Mouse (Mus musculus): Measurements from ENCODE around the gene Rps8.

Rps8 gene

DNA sequence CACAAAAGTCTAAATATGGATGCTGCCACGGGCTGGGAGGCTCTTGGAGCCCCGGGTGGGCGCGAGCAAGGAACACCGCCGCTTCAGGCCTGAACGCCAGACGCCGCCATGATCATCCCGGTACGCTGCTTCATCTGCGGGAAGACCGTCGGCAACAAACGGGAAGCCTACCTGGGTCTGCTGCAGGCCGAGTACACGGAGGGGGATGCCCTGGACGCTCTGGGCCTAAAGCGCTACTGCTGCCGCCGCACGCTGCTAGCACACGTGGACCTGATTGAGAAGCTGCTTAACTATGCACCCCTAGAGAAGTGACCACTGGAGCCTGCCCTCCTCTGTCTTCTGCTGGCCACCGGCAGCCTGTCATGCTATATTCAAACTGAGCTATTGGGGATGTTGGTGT lies 7.2 kb downstream of the Rps8 start:
- DNase-seq (ENCODE audit: extremely low spot score), result no peak

DNA sequence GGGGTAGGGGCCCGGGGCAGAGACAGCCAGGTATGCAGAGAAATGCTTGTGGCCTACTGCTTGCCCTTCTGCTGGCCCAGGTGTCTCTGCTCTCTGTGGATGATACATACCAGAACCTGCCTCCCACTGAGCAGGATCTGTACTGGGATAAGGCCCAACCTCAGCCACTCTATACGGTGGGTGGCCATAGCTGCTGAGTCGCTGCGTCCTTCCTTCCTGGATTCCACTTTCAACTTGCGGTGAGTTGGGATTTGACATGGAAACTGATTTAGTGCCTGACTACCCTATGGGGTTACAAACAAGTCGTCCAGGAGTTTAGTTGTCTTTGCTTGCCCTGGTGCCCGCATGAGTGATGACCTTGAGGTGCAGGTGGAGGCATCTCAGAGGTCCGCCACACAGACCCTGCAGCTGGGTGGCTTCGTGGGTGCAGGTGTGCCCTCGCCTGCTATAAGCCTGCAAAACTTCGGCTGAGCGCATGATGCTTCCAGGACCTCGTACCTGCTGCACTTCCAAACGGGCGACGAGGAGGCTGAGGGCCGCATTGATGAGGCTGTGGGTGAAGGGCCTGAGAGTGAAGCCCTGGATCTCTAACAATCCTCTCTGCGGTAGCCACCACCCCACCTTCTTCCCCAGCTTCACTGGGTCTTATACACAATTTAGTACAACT lies 7.9 kb downstream of the Rps8 start:
- DNase-seq (ENCODE audit: extremely low spot score), result no peak

DNA sequence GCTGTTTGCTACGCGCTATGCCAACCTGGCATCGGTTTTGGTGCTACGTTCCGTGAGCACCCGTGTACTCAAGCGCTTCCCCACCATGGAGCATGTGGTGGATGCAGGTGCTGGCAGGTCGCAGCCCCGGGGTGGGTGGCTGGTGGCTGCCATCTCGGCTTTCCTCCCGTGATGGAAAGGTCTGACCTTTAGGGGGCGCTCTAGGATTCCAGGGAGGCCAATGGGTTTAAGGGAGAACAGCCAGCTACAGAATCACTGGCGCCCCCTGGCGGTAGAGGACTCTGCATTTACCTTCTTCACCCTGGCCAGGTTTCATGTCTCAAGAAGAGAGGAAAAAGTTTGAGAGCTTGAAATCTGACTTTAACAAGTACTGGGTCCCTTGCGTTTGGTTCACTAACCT lies 9.9 kb downstream of the Rps8 start:
- DNase-seq (ENCODE audit: extremely low spot score), result peak; percentile 84

DNA sequence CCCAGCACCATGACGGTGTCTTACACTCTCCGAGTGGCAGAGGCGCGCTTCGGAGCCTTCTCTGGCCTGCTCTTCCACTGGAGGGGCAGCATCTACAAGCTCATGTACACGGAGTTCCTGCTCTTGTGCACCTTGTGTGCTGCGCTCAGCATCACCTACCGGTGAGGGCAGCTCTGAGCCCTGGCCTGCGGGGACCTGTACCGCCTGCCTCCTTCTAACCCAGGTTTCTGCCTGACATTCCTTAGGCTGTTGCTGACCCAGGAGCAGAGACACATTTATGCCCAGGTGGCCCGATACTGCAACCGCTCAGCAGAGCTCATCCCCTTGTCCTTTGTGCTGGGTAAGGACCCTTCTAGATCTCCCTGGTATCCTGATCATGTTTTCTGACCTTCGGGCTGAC lies 10.8 kb downstream of the Rps8 start:
- no peak for DNase-seq (ENCODE audit: extremely low spot score)

DNA sequence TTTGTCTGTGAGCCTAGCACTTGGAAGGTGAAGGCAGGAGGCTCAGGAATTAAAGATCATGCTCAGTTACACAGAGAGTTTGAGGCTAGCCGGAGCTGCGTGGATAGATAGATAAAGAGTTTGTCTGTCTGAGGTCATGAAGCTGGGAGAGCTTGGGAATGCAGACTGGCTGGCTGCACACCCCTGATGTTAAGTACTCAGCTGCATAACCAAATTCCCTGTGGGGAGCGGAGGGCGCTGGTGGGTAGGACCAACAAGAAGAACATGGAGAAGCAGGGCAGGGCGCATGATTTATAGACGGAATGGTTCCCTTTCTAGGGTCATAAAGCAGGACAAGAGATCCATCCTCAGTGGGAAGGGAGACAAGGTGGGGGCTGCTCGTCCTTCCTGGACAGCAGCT lies 13.0 kb downstream of the Rps8 start:
- DNase-seq (ENCODE audit: extremely low spot score), result no peak

DNA sequence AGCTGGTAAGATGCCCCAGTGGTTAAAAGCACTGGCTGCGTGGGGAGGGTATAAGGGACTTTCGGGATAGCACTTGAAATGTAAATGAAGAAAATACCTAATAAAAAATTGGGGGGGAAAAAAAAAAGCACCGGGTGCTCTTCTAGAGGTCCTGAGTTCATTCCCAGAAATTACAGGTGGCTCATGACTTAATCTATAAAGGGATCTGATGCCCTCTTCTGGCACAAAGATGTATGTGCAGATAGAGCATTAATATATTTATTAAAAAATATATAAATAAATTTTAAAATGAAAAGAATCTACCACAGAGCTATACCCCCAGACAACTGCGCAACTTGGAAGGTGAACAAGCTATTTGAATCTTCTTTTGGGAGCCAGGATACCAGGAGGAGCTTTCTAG lies 15.4 kb downstream of the Rps8 start:
- no peak for DNase-seq (ENCODE audit: extremely low spot score)

DNA sequence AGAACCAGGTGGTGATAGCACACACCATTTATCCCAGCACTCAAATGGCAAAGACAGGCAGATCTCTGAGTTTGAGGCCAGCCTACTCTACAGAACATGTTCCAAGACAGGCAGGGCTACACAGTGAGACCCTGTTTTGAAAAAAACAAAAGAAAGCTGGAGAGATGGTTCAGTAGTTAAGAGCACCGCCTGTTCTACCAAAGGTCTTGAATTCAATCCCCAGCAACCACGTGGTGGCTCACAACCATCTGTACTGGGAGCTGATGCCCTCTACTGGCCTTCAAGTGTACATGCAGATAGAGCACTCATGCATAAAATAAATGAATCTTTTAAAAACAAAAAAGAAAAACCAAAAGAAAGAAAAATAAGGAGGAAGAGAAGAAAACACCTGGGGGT lies 16.8 kb downstream of the Rps8 start:
- no peak for DNase-seq (ENCODE audit: extremely low spot score)

DNA sequence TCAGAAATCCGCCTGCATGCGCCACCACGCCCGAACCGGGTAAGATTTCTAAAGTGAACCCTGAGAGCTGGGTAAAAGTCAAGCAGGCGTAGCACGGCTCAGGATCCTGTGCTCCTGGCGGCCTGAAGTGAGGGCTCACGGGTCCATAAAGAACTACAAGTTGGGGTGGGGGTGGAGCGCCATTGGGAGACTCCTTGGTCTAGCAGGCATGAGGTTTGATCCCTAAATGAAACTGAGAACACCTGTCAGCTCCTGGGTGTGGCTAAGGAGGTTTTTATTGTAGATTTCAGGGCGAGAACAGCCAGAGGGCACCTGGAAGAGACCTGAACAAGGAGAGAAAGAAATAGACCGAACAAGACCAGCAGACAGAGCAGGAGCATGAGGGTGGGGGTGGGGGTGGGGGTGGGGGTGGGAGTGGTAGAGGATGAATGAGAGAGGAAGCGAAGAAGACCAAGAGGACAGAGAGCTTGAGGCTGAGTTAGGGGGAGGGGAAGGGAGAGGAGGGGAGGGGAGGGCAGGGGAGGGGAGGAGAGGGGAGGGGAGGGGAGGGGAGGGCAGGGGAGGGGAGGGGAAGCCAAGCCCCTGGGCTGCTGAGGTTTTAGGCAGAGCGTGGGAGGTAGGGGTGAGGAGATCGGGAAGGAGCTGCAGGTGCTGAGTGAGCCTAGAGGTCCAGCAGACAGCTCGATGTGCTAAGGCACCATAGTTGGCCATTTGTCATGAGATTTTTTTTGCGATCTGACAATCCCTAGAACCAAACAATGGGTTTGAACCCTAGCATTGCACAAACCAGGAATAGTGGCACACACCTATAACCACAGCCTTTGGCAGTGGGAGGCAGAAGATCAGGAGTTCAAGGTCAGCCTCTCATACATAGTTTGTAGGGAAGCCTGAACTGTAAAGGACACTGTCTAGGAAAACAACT lies 17.5 kb downstream of the Rps8 start:
- no peak for DNase-seq (ENCODE audit: extremely low spot score)

DNA sequence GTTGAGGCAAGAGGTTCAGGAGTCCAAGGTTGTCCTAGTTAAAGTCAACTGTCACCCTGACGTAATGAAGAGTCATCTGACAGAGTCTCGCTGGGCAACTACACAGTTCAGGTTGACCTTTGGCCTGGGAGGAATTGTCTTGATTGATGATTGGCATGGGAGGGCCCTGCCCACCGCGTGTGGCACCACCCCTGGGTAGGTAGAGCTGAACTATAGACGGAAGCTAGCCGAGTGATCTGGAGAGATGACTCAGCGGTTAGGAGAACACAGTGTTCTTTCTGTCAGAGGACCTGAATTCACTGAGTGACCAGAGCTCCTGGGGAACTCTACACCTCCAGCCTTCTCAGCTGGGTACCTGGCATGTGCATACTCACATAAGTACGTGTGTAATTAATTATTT lies 20.0 kb downstream of the Rps8 start:
- DNase-seq (ENCODE audit: extremely low spot score), result no peak

DNA sequence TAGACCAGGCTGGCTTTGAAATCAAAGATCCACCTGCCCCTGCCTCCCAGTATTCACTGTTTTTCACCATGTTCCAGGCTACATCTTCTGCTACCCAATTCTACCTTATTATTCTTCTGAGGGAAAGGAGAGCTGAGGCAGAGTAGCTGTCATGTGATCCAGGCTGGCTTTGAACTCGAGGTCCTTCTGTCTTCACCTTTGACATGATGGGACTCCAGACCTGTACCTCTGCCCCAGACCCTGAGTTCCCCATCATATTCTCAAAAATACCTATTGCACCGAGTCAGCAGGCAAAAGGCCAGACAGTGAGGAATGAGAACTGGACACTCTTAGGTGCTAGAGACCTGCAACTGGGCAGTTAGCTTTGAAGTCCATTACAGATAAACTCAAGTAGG lies 21.4 kb downstream of the Rps8 start:
- no peak for DNase-seq (ENCODE audit: extremely low spot score)

DNA sequence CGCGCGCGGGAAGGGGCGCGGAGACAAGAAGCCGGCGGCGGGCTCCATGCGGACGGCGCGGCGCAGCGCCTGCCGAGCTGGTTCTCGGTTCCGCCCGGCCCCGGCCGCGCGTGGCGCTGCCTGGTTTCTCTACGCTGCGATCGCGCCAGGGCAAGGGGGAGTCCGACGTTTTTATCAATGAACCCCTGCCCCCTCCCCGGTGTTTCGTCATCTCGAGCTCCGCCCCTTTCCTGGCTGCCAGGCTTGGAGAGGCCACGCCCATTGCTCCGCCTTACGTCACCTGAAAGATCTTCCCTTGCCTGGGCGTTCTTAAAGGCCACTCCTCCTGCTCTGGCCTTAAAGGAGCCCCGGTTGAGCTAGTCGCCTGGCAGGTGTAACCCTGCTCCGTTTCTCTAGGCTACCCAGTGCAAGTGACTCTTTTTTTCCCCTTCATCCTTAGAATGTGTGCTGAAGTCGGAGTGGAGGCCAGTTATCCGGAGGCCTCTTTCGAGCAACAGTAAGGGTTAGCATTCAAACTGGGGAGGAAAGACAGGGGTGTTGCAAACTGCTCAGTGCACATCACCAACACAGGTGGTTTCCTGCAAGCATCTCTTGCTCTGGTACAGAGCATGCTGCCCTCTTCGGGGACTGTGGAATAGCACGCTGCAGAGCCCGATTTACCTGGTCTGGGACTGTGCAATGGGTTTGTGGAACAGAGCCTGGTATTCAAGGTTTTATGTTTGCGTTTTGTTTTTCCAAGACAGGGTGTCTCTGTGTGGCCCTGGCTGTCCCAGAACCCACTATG lies 22.0 kb downstream of the Rps8 start, which contains the start of gene Plk3:
Gene Plk3, minus strand, starts transcription at position 147 of the 784 bp plus-strand sequence.
- DNase-seq (ENCODE audit: extremely low spot score), result peak; percentile 95

DNA sequence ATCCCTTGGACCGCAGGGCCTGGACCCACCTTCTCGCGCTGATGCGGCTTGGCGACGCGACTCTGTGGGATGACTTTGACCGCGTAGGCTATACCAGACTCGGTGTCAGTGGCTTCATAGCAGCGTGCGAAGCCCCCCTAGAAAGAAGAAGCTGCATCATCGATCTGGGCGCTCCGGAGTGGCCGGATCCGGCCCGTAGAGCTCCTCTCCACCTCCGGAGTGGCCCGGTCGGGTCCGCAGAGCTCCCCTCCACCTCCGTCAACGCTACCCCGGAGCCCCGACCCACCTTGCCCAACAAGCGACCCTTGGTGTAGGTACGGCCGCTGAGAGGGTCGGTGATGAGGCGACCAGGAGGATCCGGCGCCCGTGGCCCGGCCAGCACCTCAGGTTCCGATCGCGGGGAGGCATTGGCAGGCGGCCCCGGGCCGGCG lies 22.7 kb downstream of the Rps8 start:
- DNase-seq (ENCODE audit: extremely low spot score), result no peak

DNA sequence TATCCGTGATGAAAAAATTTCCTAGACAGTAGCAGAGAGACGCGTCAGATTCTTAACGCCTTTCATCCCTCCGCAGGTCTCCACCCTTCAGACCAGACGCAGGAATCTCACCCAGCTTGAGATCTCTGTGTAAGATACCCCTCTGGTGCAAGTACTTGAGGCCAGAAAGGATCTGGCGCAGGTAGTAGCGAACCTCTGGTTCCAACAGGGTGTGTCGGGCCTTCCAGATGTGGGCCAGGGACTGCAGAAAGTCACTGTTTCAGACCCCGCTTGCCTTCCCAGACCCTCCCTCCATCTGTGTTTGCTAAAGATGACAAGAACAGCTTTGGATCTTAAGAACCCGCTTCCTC lies 23.3 kb downstream of the Rps8 start:
- no peak for DNase-seq (ENCODE audit: extremely low spot score)

DNA sequence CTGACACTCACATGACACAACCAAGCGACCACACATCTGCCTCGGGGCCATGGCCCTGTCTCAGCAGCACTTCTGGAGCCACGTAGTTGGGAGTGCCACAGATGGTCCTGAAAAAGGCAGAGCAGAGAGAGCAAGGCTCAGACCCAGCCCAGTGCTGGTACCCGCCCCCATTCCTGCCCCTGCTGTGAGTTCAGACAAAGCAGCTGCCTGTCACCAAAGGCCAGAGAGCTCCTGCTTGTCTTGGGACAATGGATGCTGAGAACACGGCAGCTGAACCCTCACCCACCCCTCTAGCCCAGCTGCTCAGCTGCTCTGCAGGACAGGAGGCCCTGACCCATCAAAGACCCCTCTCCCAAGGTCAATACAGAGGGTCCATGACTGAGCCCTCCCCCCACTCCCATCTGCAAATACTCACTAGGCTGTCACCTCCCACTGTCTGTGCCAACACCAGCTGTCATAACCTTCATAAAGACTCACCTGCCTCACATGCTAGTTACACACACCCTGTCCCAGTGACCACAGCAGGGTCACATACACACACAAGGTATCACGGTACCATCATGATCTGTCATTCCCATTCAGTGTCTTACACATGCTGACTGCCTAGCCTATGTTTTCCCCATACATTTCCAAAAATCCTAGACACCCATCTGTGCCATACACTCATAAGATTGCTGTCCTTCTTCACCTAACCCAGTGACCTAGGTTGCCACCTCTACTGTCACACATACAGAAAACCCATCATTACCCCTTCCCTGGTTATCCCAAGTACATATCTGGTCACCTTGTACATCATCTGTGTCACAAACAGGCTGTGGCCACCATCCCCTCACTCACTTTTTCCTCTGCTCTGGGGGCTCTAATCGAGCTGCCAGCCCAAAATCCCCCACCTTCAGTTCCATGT lies 23.9 kb downstream of the Rps8 start:
- DNase-seq (ENCODE audit: extremely low spot score), result peak; percentile 73

DNA sequence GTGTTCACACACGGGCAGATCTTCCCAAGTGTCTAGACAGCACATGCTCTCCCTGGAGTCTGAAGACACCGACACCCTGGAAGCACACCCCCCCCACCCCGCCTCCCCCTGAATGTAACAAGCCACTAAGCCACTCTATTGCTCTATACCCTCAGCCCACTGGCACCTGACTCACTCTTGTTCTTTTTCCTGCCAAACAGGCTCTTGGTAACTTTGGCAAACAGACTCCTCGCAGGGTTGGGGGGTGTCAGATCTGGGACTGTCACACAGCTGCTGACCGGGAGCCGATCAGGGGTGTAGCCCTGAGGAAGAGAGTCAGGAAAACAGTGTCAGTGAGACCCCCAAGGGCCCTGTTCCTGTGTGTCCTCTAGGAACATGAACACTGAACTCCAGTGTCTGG lies 24.8 kb downstream of the Rps8 start:
- DNase-seq (ENCODE audit: extremely low spot score), result no peak

DNA sequence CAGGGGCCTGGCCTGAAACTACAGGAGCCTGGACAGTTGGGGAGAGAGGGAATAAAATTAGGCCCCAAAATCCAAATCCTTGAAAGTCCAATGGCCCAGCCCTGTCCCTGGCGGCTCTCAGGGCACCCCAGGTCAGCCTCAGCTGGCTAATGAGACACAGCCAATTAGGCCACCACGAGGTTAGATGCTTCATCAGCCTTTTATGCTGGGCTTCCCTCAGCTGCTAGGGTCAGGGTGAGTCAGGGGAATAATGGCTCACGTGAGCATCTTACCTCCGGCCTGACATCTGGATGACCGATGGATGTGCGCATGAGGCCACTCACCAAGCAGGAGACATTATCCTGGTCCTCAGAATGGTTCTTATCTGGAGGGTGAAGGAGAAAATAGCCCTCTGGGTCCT lies 25.3 kb downstream of the Rps8 start:
- DNase-seq (ENCODE audit: extremely low spot score), result no peak

DNA sequence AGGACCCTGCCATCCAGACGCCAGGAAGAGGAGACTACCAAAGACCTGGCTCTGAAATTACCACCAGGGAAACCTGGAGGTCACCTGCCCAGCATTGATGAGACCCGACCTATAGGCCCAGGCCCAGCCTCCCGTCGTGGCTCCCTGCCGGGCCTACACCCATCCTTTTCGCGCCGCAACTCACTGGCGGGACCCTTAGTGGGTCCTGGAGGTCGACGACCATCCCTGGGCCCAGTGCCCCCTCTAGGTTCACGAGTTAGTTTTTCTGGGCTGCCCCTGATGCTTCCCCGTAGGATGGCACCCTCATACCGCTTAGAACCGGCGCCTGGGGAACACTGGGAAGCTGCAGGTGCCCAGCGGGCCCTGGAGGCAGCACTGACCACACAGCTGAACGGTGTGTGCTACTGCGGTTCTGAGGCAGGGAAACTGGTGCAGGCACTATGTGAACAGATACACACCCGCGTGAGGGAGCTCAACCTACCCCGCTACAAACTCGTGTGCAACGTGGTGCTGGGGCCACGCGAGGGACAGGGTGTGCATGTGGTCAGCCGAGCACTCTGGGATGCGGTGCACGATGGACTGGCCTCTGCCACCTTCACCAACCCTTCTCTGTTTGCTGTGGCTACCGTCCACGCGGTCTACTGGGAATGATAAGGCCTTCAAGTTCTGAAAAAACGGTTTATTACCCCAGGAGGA lies 27.9 kb downstream of the Rps8 start:
- DNase-seq (ENCODE audit: extremely low spot score), result no peak

DNA sequence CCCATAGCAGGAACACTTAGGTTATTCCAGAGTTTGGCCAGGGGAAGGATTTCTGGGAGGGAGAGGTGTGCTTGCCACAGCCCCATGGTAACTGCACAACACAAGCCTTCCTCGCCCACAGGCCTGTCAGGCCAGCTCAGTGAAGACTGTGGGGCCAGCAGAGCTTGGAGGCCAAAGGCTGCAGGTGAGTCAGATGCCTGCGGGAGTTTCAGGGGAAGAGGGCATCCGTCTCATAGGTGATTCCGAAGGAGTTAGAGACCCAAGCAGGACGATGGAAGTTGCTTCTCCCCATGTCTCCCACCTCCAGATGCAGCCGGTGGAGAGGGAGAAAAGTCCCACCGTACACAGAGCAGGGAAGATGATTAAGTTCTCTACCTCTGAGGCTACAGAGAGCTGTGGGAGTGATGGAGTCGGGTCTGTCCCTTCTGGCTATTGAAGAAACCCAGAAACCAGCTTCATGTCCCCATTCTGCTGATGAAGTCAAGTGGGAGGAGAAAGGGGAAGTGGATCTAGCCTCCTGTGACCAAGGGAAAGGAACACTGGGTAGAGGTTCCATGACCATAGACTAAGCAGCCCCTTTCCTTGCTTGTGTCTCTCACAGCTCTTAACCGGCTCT lies 29.3 kb downstream of the Rps8 start, which contains the start of gene Tctex1d4:
Gene Tctex1d4, plus strand, starts transcription at position 120 of the 616 bp plus-strand sequence.
- DNase-seq (ENCODE audit: extremely low spot score), result no peak

DNA sequence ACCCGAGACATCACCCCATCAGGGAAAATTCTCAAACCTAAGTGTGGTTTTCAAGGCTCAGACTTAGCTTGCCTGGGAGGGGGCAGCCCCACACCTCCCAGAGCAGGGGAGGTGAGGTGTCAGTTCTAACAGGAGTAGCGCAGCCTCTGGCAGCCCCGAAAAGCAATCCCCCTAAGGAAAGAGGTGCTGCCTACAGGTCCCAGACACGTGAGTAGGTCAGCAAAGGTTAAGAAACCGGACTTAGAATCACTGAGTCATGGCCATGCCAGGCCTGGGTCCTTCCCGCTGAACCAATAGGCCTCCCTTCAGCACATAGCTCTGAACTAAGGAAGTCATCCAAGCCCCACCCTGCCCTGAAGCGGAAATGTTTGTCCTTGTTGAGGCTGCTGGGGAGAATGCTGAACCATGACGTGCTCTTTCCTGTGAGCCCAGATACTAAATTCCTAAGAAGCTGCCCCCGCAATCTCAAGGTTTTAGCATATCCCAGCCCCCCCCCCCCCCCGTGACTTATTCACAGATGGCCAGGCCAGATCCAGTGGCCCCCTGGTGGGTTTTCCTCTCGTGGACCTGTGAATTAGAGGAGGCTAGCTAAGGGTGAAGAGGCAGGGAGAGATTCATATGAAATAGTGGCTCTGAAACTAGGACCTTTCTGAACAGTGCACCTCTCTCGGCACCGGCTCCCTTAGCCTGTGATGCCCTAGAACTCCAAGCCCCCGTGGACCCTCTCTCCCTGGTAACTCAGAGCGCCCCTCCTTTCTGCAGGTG lies 30.0 kb downstream of the Rps8 start:
- no peak for DNase-seq (ENCODE audit: extremely low spot score)
